Mouse (Mus musculus): Measurements from ENCODE around the gene Vmn1r130.
"Not testable (repeated sequence)": the region's sequence is repeated elsewhere in the genome, so short reads cannot be mapped to it uniquely, and the experiment has no call there.

The Vmn1r130 gene

GRCm38 (mm10) chr7:21511480-21511879 lies at the start of gene Vmn1r130:
Gene Vmn1r130 (plus strand): TSS chr7:21511780.
- DNase-seq, result not testable (repeated sequence)

- not testable (repeated sequence) for DNase-seq
These were observed 34.4 kb downstream of the Vmn1r130 start, which contains the start of gene Vmn1r131 for GRCm38 (mm10) chr7:21545990-21546389. Gene Vmn1r131 (minus strand): TSS chr7:21546090.
